Mouse (Mus musculus): ENCODE data around the gene Def8.

Gene Def8

GRCm38 (mm10) chr8:123478456-123479218 is 55.3 kb downstream of the Def8 start:
- no peak for ATAC-seq (ENCODE audit: low TSS enrichment)

- ATAC-seq (ENCODE audit: low TSS enrichment): no peak
Measured at GRCm38 (mm10) chr8:123482627-123483026, 59.3 kb downstream of the Def8 start.

GRCm38 (mm10) chr8:123491280-123492075 is 68.2 kb downstream of the Def8 start:
- no peak for ATAC-seq (ENCODE audit: low TSS enrichment)

DNA sequence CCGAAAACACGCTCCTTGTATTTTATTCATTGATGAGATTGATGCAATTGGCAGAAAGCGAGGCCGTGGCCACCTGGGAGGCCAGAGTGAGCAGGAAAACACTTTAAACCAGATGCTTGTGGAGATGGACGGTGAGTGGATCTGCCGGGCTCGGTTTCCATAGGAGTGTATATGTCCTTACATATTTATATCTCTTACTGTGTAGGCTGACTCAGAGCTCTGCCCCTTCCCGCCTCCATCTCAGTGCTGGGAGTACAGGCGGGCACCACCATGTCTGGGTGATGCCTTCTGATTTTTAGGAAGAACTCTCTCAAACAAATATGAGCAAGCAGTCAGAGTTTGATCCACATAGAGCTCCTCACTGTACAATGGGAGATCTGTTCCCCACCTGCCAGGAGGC is 69.6 kb downstream of the Def8 start:
- peak; percentile 79; the same call in 1 of the 2 replicates for ATAC-seq (ENCODE audit: low TSS enrichment)

DNA sequence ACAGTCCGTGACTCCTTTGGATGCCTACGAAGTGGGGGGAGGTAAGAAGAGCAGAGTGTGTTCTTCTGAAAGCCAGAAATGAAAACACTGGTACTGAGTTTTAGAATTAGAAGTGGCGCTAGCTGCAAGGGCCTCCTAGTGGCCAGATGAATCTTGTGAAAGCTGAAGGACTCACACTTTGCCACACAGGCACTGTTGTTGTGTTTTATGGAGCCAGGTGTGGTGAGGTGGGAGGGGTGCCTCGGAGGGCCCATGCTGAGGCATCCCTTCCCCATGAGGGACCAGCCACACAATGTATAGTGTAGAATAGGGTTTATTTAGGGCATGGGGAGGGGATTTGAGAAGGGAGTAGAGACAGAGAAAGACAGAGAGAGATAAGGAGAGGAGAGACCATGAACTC is 74.4 kb downstream of the Def8 start:
- ATAC-seq (ENCODE audit: low TSS enrichment): no peak

DNA sequence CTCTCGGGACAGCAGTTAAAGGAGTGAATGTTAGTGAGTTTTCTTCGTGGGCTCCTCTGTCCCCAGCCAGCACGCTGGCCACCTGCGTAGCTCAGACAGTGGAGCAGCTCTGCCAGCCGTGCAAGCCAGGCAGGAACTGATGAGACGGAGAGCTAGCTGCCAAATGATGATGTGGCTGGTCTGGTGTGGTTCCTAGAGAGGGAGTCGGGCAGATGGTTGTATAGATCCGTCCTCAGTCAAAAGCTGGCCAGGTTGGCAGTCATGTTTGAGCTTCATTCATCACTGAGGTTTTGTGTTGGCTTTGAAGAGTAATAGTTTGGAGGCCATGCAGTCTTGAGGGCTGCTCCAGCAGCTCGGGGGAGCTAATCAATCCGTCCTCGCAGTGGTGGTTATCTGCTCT is 75.6 kb downstream of the Def8 start:
- peak; percentile 91 for ATAC-seq (ENCODE audit: low TSS enrichment)

DNA sequence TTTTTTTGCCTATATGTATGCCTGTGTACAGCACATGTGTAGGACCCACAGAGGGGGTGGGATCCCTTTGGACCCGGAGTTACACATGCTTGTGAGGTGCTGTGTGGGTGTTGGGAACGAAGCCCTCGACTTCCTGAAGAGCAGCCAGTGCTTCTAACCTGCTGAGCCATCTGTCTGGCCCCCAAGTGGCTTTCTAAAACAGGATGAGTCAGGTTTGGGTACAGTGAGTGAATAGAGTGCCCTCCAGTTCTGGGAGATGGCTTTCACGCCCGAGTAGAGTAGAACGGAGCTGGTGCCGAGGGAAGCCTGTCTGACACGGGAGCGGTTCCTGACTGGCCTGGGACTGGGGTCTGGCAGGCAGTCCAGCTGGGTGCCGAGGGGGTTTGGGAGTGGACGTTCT is 76.2 kb downstream of the Def8 start:
- peak; percentile 45; the same call in 1 of the 2 replicates for ATAC-seq (ENCODE audit: low TSS enrichment)

- no peak for ATAC-seq (ENCODE audit: low TSS enrichment)
Measured at GRCm38 (mm10) chr8:123502192-123502591, 78.9 kb downstream of the Def8 start.

DNA sequence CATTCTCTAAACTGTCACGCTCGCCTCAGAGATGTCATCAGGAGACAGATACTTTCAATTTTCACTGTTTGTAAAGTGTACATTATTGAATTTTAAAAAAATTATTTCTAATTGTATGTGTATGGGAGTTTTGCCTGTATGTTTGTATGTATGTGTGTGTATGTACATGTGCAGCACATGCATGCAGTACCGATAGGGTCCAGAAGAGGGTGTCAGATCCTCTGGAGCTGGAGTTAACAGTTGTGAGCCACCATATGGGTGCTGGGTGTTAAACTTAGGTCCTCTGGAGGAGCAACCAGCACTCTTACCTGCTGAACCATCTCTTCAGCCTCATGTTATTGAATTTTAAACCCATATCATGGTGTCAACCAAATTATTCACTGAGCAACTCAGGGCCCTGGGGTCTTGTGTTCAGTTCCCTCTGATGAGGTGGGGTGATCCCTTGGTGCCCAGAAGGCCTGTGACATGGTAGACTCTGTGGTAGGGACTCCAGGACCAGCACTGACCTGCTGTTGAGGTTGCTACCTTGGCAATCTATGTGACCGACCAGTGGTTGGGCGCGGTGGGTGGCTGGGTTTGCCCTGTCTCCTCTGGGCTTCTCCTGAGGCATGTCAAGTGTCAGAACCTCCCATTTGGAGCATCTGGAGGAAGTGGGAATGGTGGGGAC is 80.6 kb downstream of the Def8 start:
- no peak for ATAC-seq (ENCODE audit: low TSS enrichment)

GRCm38 (mm10) chr8:123504591-123505195 is 81.4 kb downstream of the Def8 start:
- no peak for ATAC-seq (ENCODE audit: low TSS enrichment)

DNA sequence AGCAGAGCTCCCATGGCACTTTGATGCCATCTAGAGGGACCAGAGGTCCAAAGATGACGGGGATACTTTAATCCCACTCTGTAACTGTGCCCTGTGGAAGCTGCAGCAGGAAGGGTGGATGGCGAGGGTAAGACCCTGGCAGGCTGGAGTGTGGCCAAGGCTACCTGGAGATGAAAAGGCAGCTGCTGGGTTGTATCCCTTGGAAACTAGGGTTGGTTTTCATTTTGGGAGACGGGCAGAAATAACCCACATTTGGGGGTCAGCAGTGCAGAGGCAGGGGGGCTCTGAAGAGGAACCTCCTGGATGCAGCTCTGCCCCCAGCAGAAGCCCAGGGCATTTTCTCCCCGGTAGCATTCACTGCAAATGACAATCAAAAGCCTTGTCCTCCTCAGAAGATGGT is 81.9 kb downstream of the Def8 start:
- no peak for ATAC-seq (ENCODE audit: low TSS enrichment)

DNA sequence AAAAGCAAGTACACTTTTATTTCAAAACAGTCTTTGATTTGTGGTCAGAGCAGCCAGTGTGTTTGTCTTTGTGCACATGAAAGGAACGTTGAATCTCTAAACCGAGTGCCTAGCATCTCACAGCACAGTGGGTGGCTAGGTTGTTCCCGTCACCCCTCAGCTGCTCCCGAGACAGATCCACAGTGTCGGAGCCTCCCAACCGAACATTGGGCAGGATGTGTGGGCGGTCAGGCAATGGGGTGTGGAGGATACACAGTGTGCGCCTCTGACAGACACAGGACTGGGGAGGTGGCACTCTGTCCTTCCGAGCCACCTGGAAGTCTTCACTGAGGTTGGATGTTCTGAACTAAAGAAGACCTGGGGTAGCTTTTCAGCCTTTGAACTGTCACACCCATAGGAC is 82.4 kb downstream of the Def8 start:
- ATAC-seq (ENCODE audit: low TSS enrichment): 0 out of 2 replicates have a peak, but pooled peaks have one; percentile 25

- no peak for ATAC-seq (ENCODE audit: low TSS enrichment)
Measured at GRCm38 (mm10) chr8:123507153-123507552, 83.8 kb downstream of the Def8 start.

DNA sequence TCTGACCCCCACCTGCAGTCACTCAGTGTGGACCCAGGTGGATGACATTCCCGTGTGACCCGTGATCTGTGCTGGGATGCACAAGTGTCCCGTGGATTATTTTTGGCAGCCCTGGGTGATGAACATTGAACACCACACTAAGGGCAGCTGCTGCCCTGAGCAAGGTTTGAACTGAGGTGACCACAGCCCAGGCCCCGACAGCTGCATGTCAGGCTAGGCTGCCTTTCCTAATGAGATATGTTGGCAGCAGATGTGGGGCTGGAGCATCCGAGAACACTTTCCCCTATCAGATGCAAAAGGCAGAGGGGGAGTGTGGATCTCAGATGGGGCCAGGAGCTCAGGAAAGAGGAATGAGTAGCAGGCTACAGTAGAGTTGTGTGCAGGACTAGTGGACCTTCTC is 87.5 kb downstream of the Def8 start:
- ATAC-seq (ENCODE audit: low TSS enrichment): no peak

All from frontal cortex, adult (tissue).